23 mouse cellular contexts compared by ENCODE assay signal in the genomic region with DNA sequence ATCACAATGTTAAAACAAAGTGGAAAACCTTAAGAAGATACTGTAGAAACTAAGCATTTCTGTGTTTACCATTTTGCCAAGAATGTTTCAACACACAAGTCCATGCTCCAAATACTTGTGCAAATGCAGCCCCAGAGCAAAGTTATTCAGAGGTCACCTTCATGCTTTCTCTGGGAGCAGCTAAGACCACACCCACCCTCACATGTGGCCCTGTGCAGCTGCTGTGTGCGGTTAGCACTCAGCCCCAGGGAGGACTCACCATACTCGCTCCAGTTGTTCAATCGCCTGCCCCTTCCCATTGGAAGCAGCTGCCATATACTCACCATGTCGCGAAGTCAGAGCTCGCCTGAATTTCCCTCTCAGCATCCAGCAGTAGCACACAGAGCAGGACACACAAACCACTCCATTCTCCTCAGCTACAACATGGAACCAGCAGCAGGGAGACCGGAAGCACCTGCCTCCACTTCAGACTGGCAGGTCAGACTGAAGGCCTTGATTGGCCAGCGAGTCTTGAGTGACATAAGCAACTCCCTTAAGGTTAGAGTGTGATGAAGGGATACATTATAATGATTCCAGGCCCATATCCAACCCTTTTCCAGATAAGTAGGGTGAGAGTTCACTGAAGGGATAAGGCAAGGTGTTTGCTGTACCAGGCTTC. TPM values are rescaled to one million over a fixed set of nuclear protein-coding genes. Genes with fewer than 3 reads are reported as not detected.
"Had no signal": no experiment of that assay in that cellular context is flagged by ENCODE, and none has a peak within 500 bp of the region (broad histone marks: within the 10 kb centered on the region; RNA-seq: fewer than 3 reads in every experiment).

A gene (minus strand): TSS at position 434 of the 658 bp plus-strand sequence.

RNA-seq across cellular contexts. Expression of the gene that starts here (rescaled TPM):
- total RNA-seq: gastrocnemius, postnatal 25 days; gastrocnemius, postnatal 4 days; granulocyte monocyte progenitor cell, adult 5-6 weeks; left cerebral cortex, postnatal 36 days had no signal
- polyA plus RNA-seq: heart, embryonic 10.5 days; heart, embryonic 12.5 days; heart, embryonic 14.5 days; heart, embryonic 16.5 days; hindbrain, embryonic 10.5 days; hindbrain, embryonic 12.5 days; hindbrain, embryonic 14.5 days; hindbrain, embryonic 16.5 days; inflammation-experienced regulatory T-cells, adult 6 months; intestine, embryonic 15.5 days; intestine, postnatal 0 days; kidney, embryonic 14.5 days; kidney, embryonic 16.5 days; limb, embryonic 10.5 days; limb, embryonic 12.5 days; limb, embryonic 14.5 days; liver, embryonic 11.5 days; liver, embryonic 13.5 days; liver, embryonic 15.5 days had no signal
